In the genomic region with DNA sequence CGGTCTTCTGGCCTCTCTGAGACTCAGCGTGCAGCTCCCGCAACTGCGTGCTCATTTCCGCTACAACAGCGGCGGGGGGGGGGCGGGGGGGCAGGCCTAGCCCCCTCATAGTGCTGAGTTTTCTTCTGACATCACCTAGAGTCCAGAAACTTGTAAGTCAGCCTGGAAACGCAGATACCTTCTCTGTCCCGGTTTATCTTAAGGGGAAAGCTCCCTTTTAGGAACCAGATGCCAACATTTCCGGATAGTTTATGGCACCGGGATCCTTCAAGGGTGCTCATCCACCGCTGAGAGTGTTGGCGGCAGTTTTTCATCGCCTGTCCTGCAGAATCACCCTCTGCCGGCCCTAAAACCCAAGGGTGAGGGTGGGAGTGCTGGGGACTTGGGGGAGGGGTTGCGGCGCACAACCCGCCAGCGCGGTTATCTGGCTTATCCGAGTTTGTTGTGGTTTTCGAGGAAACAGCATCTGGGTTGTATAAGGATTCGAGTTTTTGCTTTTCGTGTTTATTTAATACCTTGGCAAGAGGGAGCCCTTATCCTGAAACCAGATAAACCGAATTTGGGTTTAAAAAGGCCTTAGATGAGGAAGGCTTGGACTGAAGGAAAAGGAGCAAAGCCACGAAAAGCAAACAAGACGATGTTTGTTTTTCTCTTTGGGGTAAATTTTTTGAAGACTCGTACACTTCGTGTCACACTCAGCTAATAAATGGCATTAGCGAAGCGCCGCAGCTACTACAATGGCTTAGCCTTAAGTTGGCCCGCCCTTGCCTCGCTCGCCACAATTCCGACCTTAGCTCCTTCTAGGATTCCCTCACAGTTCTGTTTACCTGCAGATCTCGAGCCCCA, we compare ENCODE assay signal across 8 mouse cellular contexts. TPM values are rescaled to one million over a fixed set of nuclear protein-coding genes. Genes with fewer than 3 reads are reported as not detected.
DNase-seq lines count a peak whose midpoint lies in the region; ATAC-seq and TF ChIP-seq lines count a peak whose summit lies in the region.

No protein-coding gene starts in this region.

- no peaks in the 10 kb centered on the region for H3K9me3 ChIP-seq in forebrain, embryonic 16.5 days (ENCODE audit: control insufficient read depth, low read length)
- H3K9me3 ChIP-seq in hindbrain, embryonic 16.5 days (ENCODE audit: control insufficient read depth, low read length): no peaks in the 10 kb centered on the region

- WGBS in forebrain, embryonic 16.5 days: under 1% methylated on average over 37 of the region's 38 CpGs
- whole genome bisulfite sequencing in hindbrain, embryonic 16.5 days: under 1% methylated on average over 38 of the region's 38 CpGs
- 1% methylated on average over 38 of the region's 38 CpGs for WGBS in liver, adult 2 months

- DNase-seq in left cerebral cortex, adult 2 months (ENCODE audit: extremely low spot score in 1 of 2, low spot score in 2 of 2): peak in 1 of 2 experiments; percentile 35
- DNase-seq in left cerebral cortex, adult 11 months (ENCODE audit: low spot score): no peak
- DNase-seq in brain, embryonic 14.5 days (ENCODE audit: low read depth): peak; percentile 56
- peak; percentile 75 for DNase-seq in liver, adult 2 months (ENCODE audit: extremely low read depth, low read depth, low spot score)
- DNase-seq in neural tube, embryonic 10.5 days (ENCODE audit: extremely low spot score, low spot score): peak; percentile 84

- peak overlapping the region; percentile 63 for H3K9ac ChIP-seq in forebrain, embryonic 16.5 days (replicated peaks; ENCODE audit: low read depth, low read length)
- H3K9ac ChIP-seq in hindbrain, embryonic 16.5 days (ENCODE audit: low read depth, low read length): peak overlapping the region; percentile 76
- H3K9ac ChIP-seq in liver, adult 2 months (ENCODE audit: low read depth, low read length): peak overlapping the region; percentile 95

- peak overlapping the region; percentile 97 for H3K4me2 ChIP-seq in forebrain, embryonic 16.5 days (ENCODE audit: low read length)
- H3K4me2 ChIP-seq in hindbrain, embryonic 16.5 days (ENCODE audit: low read length): peak overlapping the region; percentile 99

- ATAC-seq in forebrain, embryonic 16.5 days: no peak
- ATAC-seq in hindbrain, embryonic 16.5 days: no peak
- no peak for ATAC-seq in granulocyte monocyte progenitor cell, adult 5-6 weeks (replicated peaks; ENCODE audit: poor library complexity, severe bottlenecking)

- intact Hi-C loops in left cerebral cortex, adult 2 months (cut with DNase I): loop anchor here (2.0 to 10.0 kb wide), 10 partner anchors 61 to 993 kb away; no protein-coding TSS in a partner anchor

- peak overlapping the region; percentile 95 for H3K27ac ChIP-seq in left cerebral cortex, adult 2 months
- peak overlapping the region; percentile 86 for H3K27ac ChIP-seq in forebrain, embryonic 16.5 days (ENCODE audit: low read length)
- H3K27ac ChIP-seq in hindbrain, embryonic 16.5 days (ENCODE audit: low read depth, low read length): peak overlapping the region; percentile 89
- peak overlapping the region; percentile 95 for H3K27ac ChIP-seq in liver, adult 2 months (replicated peaks; ENCODE audit: insufficient read depth, low read depth, low read length)

- H3K27me3 ChIP-seq in forebrain, embryonic 16.5 days (replicated peaks; ENCODE audit: control insufficient read depth, insufficient read depth, low read length): no peaks in the 10 kb centered on the region
- H3K27me3 ChIP-seq in hindbrain, embryonic 16.5 days (replicated peaks; ENCODE audit: control insufficient read depth, insufficient read depth, low read length): no peaks in the 10 kb centered on the region
- H3K27me3 ChIP-seq in liver, adult 2 months (ENCODE audit: control insufficient read depth, insufficient read depth, low read length): no peaks in the 10 kb centered on the region

- peaks cover 45% of the 10 kb centered on the region for H3K4me1 ChIP-seq in forebrain, embryonic 16.5 days (replicated peaks; ENCODE audit: control insufficient read depth, insufficient read depth, low read length)
- H3K4me1 ChIP-seq in hindbrain, embryonic 16.5 days (ENCODE audit: control insufficient read depth, insufficient read depth, low read depth, low read length): peaks cover 36% of the 10 kb centered on the region
- H3K4me1 ChIP-seq in liver, adult 2 months (ENCODE audit: control insufficient read depth, insufficient read depth, low read length): peaks cover 6% of the 10 kb centered on the region

- H3K36me3 ChIP-seq in forebrain, embryonic 16.5 days (ENCODE audit: control insufficient read depth, insufficient read depth): no peaks in the 10 kb centered on the region
- no peaks in the 10 kb centered on the region for H3K36me3 ChIP-seq in hindbrain, embryonic 16.5 days (ENCODE audit: control insufficient read depth, insufficient read depth, low read length)
- no peaks in the 10 kb centered on the region for H3K36me3 ChIP-seq in liver, adult 2 months (ENCODE audit: control insufficient read depth, insufficient read depth, low read length)

- H3K79me2 ChIP-seq in liver, adult 2 months (ENCODE audit: control insufficient read depth, insufficient read depth, low read length): peaks cover 7% of the 10 kb centered on the region; the same call in 1 of the 2 replicates

- no peak for TF ChIP-seq POLR2A in brain, embryonic 14.5 days (IDR thresholded peaks at IDR 0.05; ENCODE audit: borderline replicate concordance, extremely low read depth, insufficient read depth, insufficient read length, poor library complexity, severe bottlenecking)
- TF ChIP-seq POLR2A in liver, adult 2 months (IDR thresholded peaks at IDR 0.05; ENCODE audit: extremely low read depth, insufficient read depth, low read length): no peak

- peak overlapping the region; percentile 73 for H3K4me3 ChIP-seq in left cerebral cortex, adult 2 months
- peak overlapping the region; percentile 58 for H3K4me3 ChIP-seq in forebrain, embryonic 16.5 days (replicated peaks; ENCODE audit: low read length)
- H3K4me3 ChIP-seq in hindbrain, embryonic 16.5 days (ENCODE audit: low read length): peak overlapping the region; percentile 55
- H3K4me3 ChIP-seq in liver, adult 2 months (ENCODE audit: insufficient read depth, low read depth, low read length): peak overlapping the region; percentile 61

- no peak for TF ChIP-seq CTCF in left cerebral cortex, adult 2 months (IDR thresholded peaks at IDR 0.05)
- TF ChIP-seq CTCF in brain, embryonic 14.5 days (IDR thresholded peaks at IDR 0.05; ENCODE audit: borderline replicate concordance, extremely low read depth, insufficient read depth, insufficient read length): no peak
- TF ChIP-seq CTCF in liver, adult 2 months (IDR thresholded peaks at IDR 0.05; ENCODE audit: low read depth, low read length): no peak

RNA-seq across cellular contexts. Expression of gene Id2, which starts 2.8 kb away (rescaled TPM):
- total RNA-seq in left cerebral cortex, adult 2 months (2021): 100 to 1,000 TPM; 140 to 167 TPM
- 130 and 168 TPM in 2 replicates for polyA plus RNA-seq in brain, embryonic 14.5 days (2012; rRNA removed)
- 592 and 764 TPM in 2 replicates for polyA plus RNA-seq in forebrain, embryonic 16.5 days (2015; fragmentation: Nextera tagmentation; extraction: Ambion mirVana)
- 291 and 379 TPM in 2 replicates for polyA plus RNA-seq in hindbrain, embryonic 16.5 days (2015; fragmentation: Nextera tagmentation; extraction: Ambion mirVana)
- 81.9 and 156 TPM in 2 replicates for total RNA-seq in liver, adult 2 months (2014; rRNA removed)
- 172 and 199 TPM in 2 replicates for polyA plus RNA-seq in liver, adult 2 months (2012; rRNA removed)
- 1.7 and 8.5 TPM in 2 replicates for total RNA-seq in granulocyte monocyte progenitor cell, adult 5-6 weeks (2014; fragmentation: Nextera tagmentation)
- 7.4 and 11.7 TPM in 2 replicates for total RNA-seq in granulocyte monocyte progenitor cell, adult 5-6 weeks (2017)
